Mouse (Mus musculus): Measurements from ENCODE around the gene Spata2l.

DNA sequence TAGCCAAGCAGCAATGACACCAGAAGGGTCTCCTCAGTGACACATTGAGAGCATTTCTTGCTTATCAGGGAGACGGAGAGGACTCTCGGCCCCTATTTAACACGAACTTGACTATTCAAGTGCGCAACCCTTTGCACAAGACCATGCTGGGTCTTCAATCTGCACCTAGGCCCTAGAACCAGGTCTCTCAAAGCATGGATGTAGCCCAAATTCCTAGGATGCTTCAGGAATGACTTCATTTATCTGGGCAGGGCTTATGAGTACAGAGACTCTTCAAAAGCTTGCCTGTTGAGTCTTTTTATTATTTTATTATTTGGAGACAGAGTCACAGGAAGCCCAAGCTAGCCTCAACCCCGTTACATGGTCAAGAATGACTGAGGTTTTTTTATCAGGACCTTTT lies 48.5 kb upstream of the Spata2l start:
- TF ChIP-seq CTCF (IDR thresholded peaks at IDR 0.05; ENCODE audit: control insufficient read depth, insufficient read depth, low read length) = no peak
- no peak for TF ChIP-seq POLR2A (IDR thresholded peaks at IDR 0.05; ENCODE audit: borderline replicate concordance, control insufficient read depth, low read depth, low read length)

Data from bone marrow, adult 2 months (tissue).